Mouse (Mus musculus) left cerebral cortex, adult 11 months (tissue): ENCODE results near the gene Pdgfa.

Experiments
- DNase-seq: peaks from one replicate; pipeline ENCODE4 v3.0.0; 2022; ENCODE audit warnings: low spot score

Gene Pdgfa

DNA sequence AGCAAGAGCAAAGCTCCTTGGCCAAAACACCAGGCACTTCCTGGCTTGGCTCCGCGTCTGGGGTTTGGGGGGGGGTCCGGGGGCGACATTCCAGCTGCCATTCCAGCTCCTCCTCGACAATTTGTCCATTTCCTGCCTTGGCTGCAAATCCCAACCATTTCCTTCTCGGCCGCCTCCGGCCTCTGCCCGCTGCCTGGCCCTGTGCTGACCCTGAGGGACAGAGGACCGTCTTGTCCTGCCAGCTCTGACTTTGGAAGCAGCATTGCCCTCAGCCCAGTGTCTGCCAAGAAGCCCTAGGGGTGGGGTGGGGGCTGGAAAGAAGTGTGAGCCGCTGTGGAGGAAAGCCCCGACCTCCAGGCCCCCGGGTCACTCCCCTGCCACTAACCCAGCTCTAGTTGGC, 44.2 kb downstream of the Pdgfa start:
- DNase-seq: no peak

- DNase-seq: no peak
Observed at GRCm38 (mm10) chr5:138951305-138951704, 45.9 kb downstream of the Pdgfa start.

DNA sequence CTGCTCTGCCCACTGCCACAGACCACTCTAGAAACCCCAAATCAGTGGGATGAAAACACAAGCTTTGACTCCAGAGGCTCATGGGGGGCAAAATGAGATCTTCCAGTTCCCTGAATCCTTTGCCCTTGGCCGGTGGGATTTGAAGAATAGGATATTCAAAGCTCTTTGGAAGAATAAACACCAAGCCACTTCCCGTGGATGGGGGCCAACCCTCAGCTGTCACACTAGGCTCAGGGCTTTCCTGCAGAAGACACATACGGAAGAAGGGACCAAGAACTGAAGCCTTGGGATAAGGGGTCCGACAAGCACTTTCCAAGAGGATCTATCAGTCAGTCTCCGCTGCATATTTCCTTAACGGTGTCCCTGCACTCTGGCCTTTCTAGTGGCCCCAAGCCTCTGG, 48.0 kb downstream of the Pdgfa start:
- no peak for DNase-seq

DNA sequence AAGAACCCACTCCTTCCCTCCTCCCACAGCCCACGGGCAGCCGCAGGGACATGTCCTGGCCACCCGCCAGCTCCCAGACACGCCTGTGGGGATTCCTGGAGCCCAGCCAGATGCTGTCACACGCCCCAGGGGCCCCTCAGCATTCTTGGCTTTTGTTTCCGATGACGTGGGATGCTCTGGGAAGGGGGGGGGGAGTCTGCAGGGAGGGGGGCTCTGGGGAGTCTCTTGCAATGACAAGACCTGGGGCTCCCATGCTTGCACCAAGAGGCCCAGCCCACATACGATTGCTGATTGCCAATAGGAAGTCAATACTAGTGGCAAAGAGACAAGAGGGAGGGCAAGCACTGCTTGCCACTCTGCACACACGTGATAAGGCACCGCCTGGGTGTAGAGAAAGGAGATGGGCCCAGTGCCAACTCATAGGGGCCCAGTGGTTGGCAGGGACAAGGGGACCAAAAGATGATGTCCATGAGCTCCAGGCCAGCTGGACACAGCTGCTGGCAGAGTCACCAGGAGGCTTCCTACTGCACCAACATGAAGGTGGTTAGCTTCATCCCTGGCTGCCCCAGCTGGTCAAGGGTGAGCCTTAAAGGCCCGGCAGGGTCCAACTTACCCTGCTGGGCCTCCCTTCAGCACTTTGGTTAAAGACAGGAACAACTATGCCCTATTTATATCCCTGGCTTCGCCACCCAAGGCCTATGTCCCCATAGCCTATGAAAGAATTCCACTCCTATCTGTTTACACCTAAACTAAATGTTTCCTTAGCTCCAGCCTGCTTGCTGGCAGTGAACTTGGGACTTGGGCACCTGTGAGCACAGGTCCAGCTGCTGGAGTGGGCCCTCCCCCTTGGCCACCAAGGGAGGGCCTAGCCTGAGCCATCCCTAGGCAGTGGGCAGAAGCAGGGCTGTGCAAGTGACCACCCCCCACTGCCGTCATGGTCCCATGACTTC, 48.9 kb downstream of the Pdgfa start:
- no peak for DNase-seq

GRCm38 (mm10) chr5:138947487-138947886, 49.7 kb downstream of the Pdgfa start:
- DNase-seq: no peak

DNA sequence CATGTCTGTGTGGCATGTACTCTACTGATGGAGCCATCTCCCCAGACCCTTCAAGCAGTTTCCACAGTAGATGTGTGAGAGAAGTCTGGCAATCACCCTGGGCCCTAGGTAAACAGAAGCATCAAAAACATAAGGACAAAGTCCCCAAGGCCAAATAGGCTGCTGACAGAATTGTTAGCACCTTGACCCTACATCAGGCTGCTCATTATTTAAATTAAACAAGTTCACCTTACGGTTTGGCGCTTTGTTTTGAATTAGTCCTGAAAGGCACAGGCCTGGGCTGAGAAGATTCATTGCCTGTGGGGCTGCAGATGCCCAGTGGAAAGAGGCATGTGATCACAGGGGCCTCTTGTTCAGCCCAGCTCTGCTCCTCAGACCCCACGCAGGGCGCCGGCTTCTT, 50.2 kb downstream of the Pdgfa start:
- no peak for DNase-seq

GRCm38 (mm10) chr5:138945011-138945410, 52.2 kb downstream of the Pdgfa start:
- DNase-seq: no peak

DNA sequence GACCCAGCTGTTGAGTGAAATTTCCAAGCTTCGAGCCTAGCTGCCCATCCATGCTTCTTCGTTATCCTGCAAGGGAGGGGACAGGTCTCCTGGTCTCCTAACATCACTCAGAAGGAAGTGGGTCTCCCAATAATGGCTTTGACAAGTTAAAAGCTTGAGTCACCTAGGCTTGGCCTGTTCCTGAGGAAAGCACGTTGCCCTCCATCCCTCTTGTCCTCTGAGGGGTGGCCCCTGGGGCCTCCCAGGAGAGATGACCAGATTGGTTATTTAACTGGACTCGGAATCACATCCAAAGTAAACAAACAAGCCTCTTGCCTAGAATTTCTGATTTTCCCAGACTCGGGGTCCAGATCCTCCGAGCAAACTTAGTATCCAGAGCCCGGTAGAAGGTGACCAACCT, 52.6 kb downstream of the Pdgfa start:
- no peak for DNase-seq

DNA sequence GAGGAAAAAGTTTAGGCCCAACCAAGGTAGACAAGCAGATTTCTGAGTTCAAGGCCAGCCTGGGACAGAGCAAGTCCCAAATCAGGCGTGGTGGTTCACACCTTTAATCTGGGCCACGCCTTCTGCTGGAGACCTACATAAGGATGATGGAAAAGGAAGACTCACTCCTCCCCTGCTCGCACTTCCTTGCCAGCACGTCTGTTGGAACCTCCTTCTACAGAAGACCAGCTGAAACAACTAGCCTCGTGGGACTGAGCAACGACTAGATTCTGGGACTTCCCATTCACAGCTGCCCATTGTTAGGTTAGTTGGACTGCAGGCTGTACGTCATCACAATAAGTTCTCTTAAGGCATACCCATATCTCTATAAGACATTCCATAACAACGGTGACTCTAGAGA, 55.3 kb downstream of the Pdgfa start:
- no peak for DNase-seq

GRCm38 (mm10) chr5:138940576-138940975, 56.6 kb downstream of the Pdgfa start:
- no peak for DNase-seq

GRCm38 (mm10) chr5:138938572-138939163, 58.5 kb downstream of the Pdgfa start:
- no peak for DNase-seq

DNA sequence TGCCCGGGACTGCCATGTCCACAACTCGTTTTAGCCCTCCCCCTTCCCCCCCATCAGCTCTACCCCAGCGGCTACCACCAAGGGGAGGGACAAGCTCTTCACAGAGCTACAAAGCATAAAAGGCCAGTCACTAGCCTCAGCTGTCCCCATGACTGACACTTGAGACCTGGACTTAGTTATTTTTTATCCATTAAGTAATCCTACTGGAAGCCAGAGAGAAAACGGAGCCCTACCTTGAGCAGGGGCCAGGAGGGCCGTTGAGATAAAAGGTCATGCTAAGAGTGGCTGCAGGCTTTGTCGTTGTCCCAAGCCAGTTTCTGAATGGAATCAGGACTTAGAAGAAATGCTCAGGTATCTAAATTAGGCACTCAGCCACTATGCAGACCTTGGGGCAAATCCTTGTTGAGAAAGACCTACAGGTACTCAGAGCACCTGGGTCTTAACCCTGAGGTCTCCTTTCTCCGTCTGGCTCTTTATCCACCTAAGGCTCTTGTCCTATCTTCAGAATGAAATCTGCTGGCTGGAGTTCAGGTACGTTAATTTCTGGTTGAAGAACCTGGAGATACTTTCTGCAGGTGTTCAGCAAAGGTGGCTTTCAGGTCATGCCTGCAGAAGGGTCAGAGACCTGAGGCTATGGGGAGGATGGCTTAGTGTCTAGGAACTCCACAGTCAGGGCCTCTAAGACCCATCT, 60.6 kb downstream of the Pdgfa start:
- no peak for DNase-seq

GRCm38 (mm10) chr5:138934540-138934939, 62.6 kb downstream of the Pdgfa start:
- no peak for DNase-seq

- no peak for DNase-seq
Observed at GRCm38 (mm10) chr5:138932460-138933432, 64.4 kb downstream of the Pdgfa start.

DNA sequence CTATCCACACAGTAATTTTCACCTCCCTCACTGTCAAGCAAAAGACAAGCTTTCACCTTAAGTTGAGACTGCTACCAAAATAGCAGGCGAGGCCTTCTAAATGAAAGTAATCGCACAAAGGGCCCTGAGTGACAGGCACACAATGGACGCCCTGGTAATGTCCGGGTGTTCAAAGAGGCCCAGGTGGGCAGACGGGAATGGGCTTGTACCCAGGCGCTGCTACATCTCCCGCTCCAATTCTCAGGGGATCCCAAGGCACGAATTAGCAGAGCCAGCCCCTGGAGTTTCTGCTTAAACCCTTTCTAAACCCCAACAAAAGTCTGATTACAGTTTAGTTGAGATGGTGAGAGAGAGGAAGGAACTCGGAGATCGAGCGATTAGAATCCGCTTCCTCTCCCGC, 65.3 kb downstream of the Pdgfa start:
- no peak for DNase-seq

DNA sequence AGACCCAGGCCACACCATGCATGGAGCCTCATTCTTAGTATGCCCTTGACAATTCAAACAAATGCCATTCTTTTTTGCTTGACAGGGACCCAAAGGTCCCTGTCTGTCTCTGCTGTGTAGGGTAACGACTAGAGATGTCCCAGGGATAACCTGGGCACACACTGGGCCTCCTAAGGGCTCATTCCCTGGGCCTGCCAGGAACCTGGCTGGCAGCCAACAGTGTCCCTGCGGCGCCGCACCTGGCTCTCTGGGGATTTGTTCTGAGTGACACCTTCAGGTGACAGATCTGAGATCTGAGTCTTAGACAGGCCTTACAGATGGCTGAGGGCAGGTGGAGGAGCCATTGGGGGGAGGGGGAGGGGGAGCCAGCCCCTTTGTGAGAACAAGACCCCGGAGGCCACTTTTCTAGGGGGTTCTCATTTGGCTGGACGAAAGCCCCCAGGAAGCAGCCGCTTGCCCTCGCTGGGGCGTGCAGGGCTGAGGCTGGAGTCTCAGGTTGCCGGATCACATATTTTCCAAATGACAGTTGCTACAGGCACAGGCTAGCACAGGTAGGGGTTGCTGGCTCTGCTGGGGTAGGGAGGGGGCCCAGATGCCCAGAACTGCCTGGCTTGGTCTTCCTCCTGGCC, 67.2 kb downstream of the Pdgfa start:
- DNase-seq: no peak
